Mouse (Mus musculus): ENCODE results near the gene St7.

St7 gene

GRCm38 (mm10) chr6:17769972-17770644 lies 77.4 kb downstream of the St7 start:
- DNase-seq: no peak

- no peak for DNase-seq
Measured at GRCm38 (mm10) chr6:17770645-17771345, 78.1 kb downstream of the St7 start.

DNA sequence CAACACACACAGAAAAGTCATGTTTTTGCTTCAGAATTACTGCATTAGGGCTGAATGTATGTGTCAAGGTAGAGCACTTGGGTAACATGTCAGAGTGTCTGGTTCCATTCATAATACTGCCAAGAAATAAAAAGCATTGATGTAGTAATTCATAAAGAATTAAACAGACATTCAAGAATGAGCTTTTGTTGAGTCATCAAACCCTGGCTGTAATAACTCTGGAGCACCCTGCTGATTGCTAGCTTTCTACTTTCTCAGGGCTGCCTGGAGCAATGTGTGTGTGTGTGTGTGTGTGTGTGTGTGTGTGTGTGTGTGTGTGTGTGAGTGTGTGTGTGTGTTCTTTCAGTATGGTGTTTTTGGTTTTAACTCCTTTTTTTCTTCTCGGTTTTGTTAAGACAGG lies 78.7 kb downstream of the St7 start:
- no peak for DNase-seq

GRCm38 (mm10) chr6:17772514-17772913 lies 79.8 kb downstream of the St7 start:
- no peak for DNase-seq

DNA sequence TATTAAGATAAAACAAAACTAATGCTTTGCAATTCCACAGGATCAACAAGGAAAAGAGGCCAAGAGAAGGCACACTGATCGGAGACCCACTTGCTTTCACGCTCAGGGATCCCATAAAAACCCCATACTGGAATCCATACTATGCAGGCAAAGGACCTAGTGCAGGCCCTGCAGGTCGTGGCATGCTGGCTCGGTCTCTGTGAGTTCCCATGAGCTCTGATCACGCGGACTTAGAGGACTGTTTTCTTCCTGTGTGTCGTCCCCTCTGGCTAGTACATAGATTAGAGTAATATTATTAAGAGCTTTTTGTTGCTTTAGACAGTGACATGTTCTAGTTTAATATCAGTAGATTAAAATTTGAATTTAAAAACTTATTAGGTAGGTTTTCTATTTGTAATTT lies 83.3 kb downstream of the St7 start:
- DNase-seq: no peak

GRCm38 (mm10) chr6:17777018-17777799 lies 84.5 kb downstream of the St7 start:
- no peak for DNase-seq

GRCm38 (mm10) chr6:17778648-17779202 lies 86.0 kb downstream of the St7 start:
- no peak for DNase-seq

- no peak for DNase-seq
Measured at GRCm38 (mm10) chr6:17783511-17783910, 90.8 kb downstream of the St7 start.

DNA sequence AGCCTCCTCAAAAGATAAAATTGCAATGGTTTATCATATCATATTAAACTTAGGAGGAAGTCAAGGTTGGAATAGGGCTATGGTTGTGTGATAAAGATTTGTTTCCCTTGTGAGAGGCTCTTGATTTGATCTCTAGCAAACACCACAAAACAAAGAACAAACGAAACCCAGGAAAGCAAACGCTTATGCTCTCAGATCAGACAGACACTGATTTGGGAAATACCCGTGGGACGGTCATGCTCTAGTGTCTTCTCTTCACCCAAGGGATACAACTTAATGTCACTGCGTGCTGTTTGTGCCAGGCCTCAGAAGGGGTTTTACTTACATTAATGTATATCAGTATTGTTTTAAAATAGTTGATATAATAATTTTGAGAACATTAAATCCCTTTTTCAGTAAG lies 91.8 kb downstream of the St7 start:
- no peak for DNase-seq

DNA sequence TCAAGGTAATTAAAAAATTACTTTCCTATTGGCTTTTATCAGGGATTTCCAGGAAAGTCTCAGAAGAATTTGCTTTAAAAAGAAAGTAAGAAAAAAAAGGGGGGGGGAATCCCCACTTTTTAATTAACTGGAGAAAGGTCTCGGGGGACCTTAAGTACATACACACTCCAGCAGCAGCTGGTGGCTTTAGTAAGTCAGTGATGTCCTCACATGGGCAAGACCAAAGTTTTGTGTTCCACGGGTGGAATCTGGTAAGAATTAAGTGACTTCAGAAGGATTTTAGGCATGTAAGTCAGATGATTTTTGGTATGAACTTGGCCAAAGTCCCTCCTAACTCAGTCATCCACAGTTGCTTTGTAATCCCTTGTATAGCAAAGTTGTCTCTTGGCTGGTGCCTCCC lies 92.5 kb downstream of the St7 start:
- no peak for DNase-seq

DNA sequence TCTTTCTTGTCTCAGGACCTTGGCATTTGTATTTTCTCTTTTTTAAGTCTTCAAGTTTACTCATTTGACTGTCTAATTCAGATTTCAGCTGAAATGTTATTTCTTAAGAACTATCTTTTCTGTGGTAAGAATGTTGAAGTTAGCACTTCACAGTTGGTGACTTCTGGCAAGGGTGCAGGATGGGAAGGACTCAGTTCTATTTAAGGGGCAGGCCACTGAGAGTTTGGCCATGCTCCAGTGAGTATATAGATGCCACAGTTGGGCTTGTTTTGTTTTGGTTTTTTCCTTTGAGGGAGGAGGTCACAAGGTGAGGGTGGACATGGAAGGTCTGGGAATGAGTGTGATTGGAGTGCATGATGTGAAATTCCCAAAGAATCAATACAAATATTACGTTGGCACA lies 95.1 kb downstream of the St7 start:
- peak in 1 of 2 experiments; percentile 58 for DNase-seq

DNA sequence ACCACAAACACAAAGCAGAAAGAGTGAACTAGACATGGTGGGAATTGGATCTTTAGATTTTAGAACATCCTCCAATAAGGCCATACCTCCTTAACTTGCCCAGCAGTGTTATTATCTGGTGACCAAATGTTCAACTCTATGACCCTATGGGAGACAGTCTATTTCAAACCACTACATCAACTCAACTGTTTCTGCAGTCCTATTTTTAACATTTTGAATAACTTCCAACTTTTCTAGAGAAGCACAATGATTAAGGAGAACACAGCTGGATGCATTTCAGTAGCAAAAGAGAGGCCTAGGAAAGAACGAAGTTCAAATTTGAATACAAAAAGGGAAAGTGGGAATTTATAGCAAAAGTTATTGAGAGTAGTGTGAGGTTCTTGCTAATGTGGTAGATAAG lies 97.5 kb downstream of the St7 start:
- no peak for DNase-seq

DNA sequence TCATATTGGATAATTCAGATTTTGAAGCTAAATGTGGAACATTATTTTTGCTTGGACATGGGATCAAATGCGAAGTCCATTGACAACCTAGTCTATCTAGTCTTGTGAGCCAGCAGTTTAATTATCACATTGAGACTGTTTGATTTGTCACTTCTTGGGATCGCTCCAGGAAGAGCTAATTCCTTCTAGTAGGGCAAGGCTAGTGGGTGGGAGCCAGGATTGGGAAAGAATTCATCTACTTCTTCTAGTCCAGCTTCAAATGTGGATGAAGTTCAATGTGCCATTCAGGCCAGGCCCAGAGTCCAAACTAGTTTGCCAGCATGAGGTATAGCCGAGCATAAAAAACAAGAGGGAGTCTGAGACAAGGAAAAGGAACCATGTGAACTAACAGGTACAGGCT lies 100.7 kb downstream of the St7 start:
- DNase-seq: no peak

GRCm38 (mm10) chr6:17797271-17797713 lies 104.6 kb downstream of the St7 start:
- no peak for DNase-seq

DNA sequence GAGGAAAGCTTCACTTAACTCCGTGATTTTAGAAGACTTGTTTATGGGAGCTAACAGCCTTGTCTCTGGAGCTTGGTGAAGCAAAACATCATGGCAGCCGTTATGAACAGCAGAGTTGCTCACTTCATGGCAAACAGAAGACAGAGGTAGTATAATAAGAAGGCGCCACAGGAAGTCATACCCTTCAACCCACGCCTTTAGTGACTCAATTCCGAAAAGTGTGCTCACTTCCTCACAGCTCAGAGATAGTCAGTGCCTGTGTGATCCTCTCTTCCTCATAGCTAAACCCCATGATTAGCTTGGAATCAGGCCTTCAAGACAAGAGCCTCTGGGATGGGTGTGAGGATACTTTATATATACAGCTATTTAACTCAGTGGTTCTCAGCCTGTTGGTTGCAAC lies 108.0 kb downstream of the St7 start:
- DNase-seq: no peak

DNA sequence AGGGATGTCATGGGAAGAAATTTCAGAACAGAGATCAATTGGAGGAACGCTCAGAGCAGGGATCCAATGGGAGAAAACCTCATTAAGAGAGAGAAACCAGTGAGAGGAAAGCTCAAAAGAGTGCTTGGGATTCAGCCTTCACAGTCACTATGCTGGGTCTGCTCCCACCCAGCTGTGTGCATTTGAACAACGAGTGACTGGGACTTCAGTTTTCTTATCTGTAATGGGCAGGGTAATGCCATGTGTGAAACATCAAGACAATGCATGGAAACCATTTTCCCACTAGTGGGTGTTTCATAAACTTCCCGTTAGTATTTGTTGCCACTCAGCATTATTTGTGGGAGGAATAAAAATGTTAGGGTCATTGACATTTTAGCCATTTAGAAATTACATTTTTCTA lies 111.7 kb downstream of the St7 start:
- no peak for DNase-seq

DNA sequence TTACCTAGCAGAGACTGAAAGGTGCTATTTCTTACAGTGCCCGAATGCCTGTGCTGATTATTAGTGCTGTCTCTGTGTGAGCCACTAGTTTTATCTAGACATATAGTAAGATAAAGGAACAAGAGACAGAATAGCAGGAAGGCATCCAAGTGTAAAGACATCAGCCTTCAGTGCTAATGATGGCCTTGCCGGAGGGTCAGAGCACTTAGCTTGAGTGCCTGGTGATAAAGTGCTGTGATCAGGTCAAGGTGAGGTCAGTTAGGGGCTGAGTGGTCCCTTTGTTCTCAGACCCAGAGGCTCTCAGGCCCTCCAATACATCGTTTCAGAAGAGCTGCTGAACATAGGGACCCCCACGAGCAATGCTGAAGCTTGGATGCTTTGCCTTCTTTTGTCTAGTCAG lies 113.8 kb downstream of the St7 start:
- DNase-seq: no peak

DNA sequence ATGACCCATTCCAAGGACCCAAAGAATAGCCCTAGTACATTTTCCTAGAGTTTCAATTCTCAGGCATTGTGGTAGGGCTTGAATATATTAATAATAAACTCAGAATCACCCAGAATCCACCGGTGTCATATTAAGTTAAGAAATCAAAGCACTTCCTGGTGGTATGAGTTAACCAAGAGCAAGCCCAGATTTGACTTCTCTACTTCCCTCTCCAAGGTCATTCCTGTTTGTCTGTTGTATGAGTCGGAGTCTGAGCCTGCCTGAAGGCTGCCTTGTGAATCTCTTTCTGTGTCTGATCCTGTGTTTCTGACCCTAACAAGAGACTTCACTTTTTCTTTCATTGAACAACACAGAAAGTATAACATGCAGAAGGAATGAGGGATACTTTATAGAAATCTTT lies 118.3 kb downstream of the St7 start:
- no peak for DNase-seq

GRCm38 (mm10) chr6:17811531-17811930 lies 118.8 kb downstream of the St7 start:
- no peak for DNase-seq

DNA sequence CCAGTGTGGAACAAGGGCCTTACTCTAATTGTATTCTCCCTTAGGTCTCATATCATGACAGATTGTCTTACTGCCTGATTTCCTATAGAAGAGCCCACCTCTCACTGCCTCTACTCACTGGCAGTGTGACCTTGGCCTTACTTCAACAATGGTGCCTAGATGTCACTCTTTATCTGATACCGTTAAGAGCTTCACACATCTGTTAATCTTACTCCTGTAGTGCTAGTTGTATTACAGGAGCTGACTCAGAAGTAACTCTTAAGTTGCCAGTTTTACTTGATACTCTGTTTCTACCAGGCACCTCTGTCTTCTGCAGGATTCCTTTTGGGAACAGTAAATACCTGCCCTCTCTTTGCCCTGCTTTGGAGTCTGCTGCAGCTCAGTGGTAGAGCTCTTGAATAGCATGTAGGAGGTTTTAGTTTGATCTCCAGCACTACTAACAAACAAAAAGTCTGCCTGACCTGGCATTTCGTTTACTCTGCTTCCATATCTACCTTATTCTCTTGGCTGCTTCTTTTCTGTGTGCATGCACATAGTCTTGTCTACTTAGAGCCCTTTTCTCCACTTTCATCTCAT lies 121.4 kb downstream of the St7 start:
- no peak for DNase-seq

DNA sequence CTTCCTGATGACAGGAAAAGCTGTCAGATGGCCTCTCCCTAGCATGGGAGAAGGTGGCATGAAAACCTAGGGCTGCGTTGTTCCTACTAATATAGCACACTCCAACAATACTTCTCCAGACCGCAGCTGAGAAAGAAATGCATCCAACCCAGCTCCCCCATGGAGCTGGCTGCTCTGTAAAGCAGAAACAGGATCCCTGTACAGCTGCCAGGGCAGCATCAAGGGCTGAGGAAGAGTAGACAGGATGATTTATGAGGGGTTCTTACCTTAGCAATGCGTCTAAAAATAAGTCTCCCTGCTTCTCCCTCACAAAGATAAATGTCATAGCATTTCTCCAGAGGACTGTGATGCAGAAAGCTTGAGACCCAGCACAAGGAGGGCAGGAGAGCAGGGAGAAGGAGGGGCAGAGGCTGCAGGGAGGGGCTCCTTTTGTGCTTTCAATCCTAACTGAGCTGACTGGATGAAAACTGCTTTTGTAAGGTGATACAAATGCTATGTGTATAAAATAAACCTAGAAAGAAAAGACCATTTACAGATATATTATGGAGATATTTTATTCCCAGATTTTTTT lies 124.2 kb downstream of the St7 start:
- DNase-seq: peak; percentile 54 to 69

- no peak for DNase-seq
Measured at GRCm38 (mm10) chr6:17823614-17824013, 130.9 kb downstream of the St7 start.

- no peak for DNase-seq
Measured at GRCm38 (mm10) chr6:17824735-17825134, 132.0 kb downstream of the St7 start.
